Mouse (Mus musculus) skeletal muscle tissue, adult 2 months (tissue): ENCODE results near the gene Ajuba.

ENCODE experiments used
- DNase-seq: peaks from one replicate; pipeline ENCODE4 v3.0.0-alpha.2; 2012; ENCODE audit warnings: low read depth, low spot score

Gene Ajuba

DNA sequence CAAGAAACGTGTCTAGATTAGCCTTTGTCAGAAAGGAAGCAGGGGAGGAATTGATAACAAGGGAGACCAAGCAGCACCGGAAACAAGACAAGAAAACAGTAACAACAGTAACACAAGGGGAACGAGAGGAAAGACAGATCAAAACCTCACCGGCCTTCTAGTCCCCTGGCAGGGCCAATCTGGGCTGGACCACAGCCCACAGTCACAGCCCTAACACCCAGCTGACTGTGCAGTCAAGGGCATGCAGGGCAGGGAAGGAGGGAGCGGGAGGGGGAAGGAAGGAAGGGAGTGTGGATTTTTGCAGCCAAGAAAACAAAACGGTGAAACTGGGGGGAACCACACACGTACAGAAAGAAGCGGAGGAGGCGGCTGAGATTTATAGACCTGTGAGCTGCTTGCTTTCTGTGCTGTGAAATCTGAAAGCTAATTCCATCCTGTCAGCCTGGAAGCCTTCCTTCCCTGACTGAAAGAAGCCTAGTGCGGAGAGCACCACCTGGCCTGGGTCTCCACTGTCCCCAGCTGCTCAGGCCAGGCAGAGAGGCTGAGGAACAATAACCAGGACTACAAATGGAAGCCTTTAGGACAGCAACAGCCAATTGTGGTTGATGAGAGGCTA is 15.1 kb upstream of the Ajuba start:
- no peak for DNase-seq

DNA sequence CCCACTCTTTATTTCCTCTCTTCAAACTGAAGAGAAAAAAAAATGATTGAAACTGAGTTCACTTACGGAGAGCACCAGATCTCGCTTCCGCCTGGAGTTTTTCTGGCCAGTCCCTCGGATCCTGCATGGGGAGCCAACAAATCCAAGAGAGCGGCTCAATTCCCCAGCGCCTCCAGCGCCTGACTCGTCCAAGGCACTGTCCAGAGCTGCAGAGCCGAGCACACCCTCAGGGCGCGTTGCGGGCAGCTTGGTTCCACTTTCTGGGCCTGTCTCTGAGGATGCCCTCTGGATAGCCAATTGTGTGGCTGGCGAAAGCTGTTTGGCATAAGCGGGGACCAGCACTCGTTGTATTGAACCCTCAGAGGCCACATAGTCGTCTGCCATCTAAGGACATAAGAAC is 13.7 kb upstream of the Ajuba start:
- DNase-seq = no peak

GRCm38 (mm10) chr14:54583681-54584338 is 6.5 kb upstream of the Ajuba start:
- no peak for DNase-seq

DNA sequence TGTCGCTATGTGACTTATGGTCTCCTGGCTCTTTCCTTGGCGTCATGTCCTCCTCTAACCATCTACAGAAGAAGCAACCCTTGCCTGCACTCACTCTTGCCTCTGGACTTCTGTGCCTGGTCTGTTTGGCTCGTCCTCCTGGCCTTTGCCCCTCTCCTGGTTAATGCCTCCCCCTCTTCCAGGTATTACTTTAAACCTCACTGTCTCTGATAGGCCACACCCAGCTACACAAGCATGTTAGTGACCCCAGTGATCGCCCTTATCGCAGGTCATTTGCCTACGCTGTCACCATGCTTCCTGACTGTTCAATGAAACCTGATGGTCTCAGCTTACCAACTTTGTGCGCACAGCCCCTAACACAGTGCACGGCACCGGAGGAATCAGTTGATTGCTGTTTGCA is 5.2 kb upstream of the Ajuba start:
- DNase-seq = no peak

DNA sequence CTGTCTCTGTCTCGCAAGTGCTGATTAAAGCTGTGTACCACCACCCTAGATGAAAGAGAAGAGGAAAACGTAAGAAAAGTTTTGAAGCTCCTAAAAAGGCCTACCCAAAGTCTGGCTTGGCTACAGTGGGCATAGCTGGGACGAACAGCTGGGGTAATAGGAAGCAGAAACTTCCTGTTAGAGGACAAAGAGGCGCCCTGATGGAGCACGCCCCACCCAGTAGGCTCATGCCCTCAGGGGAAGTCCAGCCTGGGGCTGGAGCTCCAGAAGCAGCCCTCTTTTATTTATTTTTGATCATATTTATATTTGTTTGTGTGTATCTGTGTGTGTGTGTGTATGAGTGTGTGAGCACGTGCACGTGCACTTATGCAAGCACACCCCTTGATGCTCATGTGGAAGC is 2.3 kb upstream of the Ajuba start:
- DNase-seq = no peak

- DNase-seq = no peak
Measured at GRCm38 (mm10) chr14:54578063-54578462, 705 bp upstream of the Ajuba start.

GRCm38 (mm10) chr14:54576241-54577088 is 893 bp downstream of the Ajuba start:
- DNase-seq = no peak

DNA sequence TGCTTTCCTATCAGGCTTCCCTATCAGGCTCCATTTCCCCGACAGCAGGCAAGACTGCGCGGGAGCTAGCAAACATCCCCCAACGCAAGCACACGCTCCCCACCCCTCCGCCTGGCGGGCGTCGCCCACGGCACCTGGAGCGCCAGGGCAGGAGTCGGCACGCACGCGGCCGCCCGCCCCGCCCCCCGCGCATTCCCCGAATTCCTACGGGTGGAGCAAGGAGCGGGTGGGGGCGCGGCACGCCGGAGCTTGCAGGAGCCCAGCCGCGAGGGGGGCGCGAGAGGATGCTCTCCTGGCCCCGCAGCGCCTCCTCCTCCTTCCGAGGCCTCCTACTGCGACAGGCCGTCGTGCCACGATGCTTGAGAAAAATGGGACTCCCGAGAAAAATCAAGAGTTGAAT is 1.7 kb downstream of the Ajuba start:
- no peak for DNase-seq

GRCm38 (mm10) chr14:54575031-54575430 is 2.3 kb downstream of the Ajuba start:
- no peak for DNase-seq

DNA sequence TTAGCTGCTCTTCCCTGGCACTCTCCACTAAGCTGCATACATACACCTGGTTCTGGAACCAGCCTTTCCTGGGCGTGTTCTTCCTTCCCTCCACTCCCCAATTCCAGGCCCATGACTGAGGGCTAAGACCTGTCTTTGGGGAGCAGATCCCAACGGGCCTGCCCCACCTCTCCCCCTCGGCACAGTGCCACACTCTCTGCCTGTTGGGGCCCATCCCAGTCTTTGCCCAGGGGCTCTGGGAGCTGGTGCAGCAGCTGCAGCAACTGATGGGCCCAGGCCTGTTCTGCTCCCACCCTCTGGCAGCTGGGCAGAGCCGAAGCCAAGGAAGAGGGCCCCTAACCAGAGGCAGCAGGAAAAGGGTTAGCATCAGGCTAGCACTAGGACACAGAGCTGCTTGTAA is 3.1 kb downstream of the Ajuba start:
- no peak for DNase-seq

- no peak for DNase-seq
Measured at GRCm38 (mm10) chr14:54572790-54573736, 4.3 kb downstream of the Ajuba start.

- DNase-seq = no peak
Measured at GRCm38 (mm10) chr14:54572122-54572521, 5.2 kb downstream of the Ajuba start.

DNA sequence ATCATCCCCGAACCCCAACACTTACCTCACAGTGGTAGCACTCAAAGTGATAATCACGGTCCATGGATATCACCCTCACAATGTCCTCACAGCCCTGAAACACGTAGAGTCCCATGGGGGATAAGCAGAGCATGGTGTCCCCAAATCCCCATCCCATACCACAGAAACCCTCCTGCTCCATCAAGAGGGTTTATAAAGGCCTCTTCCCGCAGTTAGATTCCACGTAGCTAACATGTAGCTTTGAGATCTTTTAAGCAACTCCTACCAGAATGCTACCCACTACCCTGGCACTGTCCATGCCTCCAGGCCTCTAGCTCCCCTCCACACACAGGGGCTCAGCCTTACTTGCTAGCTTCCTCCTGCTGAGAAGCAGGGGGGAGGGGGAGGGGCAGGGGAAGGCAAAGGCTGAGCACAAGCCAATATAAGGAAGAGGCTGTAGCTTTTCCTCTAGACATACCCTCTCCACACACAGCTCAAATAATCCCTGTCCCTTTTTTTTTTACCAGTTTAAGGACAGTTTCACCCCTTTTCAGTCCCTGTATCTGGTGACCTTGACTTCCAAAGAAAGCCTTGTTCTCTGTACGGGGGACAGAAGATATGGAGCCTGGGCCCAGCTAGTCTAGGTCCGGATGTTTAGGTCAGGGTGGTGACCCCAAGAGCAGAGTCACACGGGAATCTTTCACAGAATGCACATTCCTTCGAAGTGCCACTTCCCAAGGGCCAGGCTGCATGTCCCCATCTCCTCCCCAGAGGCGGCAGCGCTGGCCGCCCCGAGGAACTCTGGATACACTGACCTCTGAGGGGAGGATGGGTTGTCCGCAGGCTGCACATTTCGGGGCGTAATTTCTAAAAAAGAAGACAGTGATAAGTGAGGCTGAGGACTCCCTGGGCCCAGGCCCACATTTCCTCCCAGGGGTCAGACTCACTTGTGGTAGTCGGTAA is 7.6 kb downstream of the Ajuba start:
- DNase-seq = no peak

- DNase-seq = peak; percentile 76
Measured at GRCm38 (mm10) chr14:54568694-54569414, 8.5 kb downstream of the Ajuba start.

DNA sequence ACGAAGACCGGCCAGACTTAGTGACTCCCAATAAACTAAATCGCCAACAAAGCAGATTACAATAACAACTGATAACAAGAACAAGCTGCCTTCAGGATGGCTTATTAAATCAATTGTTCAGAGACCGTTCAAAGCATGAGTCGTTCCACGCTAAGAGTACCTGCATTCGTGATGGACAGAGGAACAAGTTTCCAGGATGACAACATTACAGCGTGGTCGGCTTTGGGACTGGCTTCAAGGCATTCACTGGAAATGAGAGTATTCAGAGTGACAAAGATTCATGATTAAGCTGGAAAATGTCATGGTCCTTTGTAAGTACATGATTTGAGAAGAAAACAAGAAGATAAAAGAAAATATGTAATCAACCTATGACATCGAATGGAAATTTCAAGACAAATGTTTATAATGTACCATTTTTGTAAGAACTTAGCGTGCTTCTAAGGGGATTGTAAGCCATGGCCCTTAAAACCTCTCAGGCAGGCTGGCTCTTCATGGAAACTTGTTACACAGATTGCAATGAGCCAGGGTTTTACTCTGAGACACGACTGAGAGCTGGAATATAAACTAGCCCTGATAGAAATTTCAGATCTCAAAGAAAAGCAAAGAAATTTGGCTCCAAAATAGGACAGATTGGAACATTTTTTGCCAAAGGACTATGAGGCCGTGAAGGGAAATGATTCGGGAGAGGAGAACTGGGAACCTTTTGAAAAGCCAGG is 16.7 kb downstream of the Ajuba start:
- DNase-seq = no peak

DNA sequence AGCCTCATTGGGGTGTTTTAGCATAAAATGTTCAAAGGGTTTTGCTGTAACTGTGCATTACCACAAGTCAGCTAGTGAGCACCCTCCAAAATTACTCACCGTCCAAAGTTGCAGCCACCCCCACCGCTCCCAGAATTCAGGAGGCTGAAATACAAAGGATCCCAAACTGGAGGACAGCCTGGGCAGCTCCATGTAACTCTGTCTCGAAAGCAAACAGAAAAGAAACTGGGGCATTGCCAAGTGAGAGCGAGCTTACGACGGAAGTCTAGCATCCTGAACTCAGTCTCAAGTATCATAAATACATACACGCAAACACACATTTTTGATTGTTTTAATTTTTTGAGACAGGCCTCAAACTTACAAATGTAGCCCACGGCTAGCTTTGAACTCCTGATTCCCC is 20.0 kb downstream of the Ajuba start:
- no peak for DNase-seq

DNA sequence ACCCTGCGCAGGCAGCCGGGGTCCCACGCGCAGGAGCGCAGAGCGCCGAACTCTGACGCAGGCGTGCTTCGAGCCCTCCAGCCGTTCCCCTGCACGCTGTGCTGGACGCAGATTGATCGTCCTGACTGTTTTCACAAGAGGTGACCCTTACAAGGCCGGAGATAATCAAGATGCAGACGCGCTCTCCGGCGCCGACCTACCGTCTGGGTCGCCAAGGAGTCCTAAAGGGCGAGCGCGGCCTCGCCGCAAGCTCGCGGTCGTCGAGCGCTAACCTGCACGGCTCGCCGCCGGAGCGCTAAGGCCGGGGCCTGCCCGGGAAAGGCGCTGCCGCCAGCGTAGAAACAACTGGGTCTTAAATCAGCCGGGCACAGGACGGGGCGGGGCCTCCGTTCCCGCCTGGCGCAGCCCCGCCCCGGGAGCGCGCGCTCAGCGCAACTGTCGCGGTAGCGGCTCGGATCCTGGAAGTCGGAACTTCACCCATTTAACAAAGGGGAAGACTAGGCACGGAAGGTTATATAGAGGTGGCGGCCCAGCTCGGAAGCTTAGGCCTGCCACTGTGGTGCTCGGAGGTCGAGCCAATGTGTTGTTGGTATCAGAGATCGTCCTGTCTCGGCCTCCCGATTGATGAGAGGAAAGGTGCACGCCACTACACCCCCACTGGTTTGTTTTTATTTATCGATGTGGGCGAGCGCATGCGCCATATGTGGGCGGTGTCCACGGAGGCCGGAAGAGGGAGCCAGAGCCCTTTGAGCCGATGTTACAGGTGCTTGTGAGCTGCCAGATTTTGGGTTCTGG is 23.2 kb downstream of the Ajuba start, which contains the start of gene Haus4:
Gene Haus4, minus strand, starts transcription at position 642 of the 795 bp plus-strand sequence.
- DNase-seq = peak; percentile 74

GRCm38 (mm10) chr14:54553454-54553974 is 23.8 kb downstream of the Ajuba start:
- no peak for DNase-seq
